Mouse (Mus musculus): Measurements from ENCODE around the gene Bcor. TPM values are rescaled to one million over a fixed set of nuclear protein-coding genes. Genes with fewer than 3 reads are reported as not detected.
A peak's percentile ranks its signal among the peaks of the same experiment; 100 is the strongest.

The Bcor gene
- polyA plus RNA-seq, 1 experiment from 2014 or later: 17.5 TPM

GRCm38 (mm10) chrX:12072721-12073120 is 87.4 kb downstream of the Bcor start:
- WGBS: 15% methylated on average over 6 of the region's 6 CpGs
- Histone ChIP-seq H3K4me1 (ENCODE audit: control insufficient read depth, insufficient read depth, low read length) (peaks cover 46% of the 10 kb centered on the region), H3K27ac (ENCODE audit: low read depth, low read length) (no peak overlapping the region), H3K9ac (ENCODE audit: low read length) (no peak overlapping the region), H3K9me3 (replicated peaks; ENCODE audit: control insufficient read depth, low read length) (no peaks in the 10 kb centered on the region), H3K4me3 (ENCODE audit: low read depth, low read length) (no peak overlapping the region), H3K27me3 (replicated peaks; ENCODE audit: control insufficient read depth, insufficient read depth, low read length) (0 out of 2 replicates have a peak, but pooled peaks cover 11% of the 10 kb centered on the region), H3K4me2 (ENCODE audit: low read length) (no peak overlapping the region), H3K36me3 (ENCODE audit: control insufficient read depth, insufficient read depth, low read length) (no peaks in the 10 kb centered on the region)
- ATAC-seq (no peak), DNase-seq (ENCODE audit: low spot score) (no peak)

- H3K4me1 ChIP-seq (ENCODE audit: control insufficient read depth, insufficient read depth, low read length): peaks cover 65% of the 10 kb centered on the region
- no peaks in the 10 kb centered on the region for H3K36me3 ChIP-seq (ENCODE audit: control insufficient read depth, insufficient read depth, low read length)
- DNase-seq (ENCODE audit: low spot score) (peak; percentile 85), ATAC-seq (peak; percentile 89)
- WGBS: 5% methylated on average over 26 of the region's 26 CpGs
- no peak overlapping the region for H3K4me3 ChIP-seq (ENCODE audit: low read depth, low read length)
- H3K9me3 ChIP-seq (replicated peaks; ENCODE audit: control insufficient read depth, low read length): no peaks in the 10 kb centered on the region
- peak overlapping the region; percentile 35 for H3K9ac ChIP-seq (ENCODE audit: low read length)
- H3K27me3 ChIP-seq (replicated peaks; ENCODE audit: control insufficient read depth, insufficient read depth, low read length): 0 out of 2 replicates have a peak, but pooled peaks cover 2% of the 10 kb centered on the region
- peak overlapping the region; percentile 40 for H3K4me2 ChIP-seq (ENCODE audit: low read length)
- H3K27ac ChIP-seq (ENCODE audit: low read depth, low read length): peak overlapping the region; percentile 80
Observed at GRCm38 (mm10) chrX:12068978-12069724, 91.0 kb downstream of the Bcor start.

DNA sequence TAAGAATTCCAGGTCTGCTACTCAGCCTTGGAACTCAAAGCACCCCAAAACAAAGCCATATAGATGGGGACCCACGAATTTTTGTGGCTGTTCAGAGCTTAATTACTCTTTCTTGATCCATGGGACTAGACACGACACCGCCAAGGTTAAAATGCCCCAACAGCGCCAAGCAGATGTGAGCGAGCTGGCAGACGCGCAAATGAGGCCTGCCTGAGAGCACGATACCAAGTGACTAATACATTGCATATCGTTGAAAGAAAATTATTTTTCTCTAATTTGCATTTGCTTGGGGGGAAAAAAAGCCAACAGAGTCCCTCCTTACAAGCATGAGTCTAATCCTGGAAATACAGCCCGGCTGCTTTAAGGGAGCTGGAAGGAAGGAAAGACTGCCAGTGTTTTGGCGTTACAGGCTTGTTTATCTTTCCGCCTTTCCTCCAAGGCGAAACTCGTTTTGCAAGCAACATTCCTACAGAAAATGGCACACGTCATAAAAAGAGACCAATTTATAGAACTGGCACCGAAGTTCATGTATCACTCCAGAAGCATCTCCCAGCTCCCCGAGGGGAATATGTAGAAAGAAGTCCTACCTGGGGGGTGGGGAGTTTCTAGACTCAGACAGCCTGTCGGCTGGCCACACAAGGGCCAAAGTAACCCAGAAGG is 92.2 kb downstream of the Bcor start:
- peaks cover 67% of the 10 kb centered on the region for H3K4me1 ChIP-seq (ENCODE audit: control insufficient read depth, insufficient read depth, low read length)
- H3K27ac ChIP-seq (ENCODE audit: low read depth, low read length): peak overlapping the region; percentile 80; the same call in 1 of the 2 replicates
- H3K4me3 ChIP-seq (ENCODE audit: low read depth, low read length): no peak overlapping the region
- H3K9ac ChIP-seq (ENCODE audit: low read length): peak overlapping the region; percentile 35; the same call in 1 of the 2 replicates
- no peaks in the 10 kb centered on the region for H3K36me3 ChIP-seq (ENCODE audit: control insufficient read depth, insufficient read depth, low read length)
- H3K27me3 ChIP-seq (replicated peaks; ENCODE audit: control insufficient read depth, insufficient read depth, low read length): 0 out of 2 replicates have a peak, but pooled peaks cover 2% of the 10 kb centered on the region
- DNase-seq (ENCODE audit: low spot score) (peak; percentile 61), ATAC-seq (no peak)
- H3K4me2 ChIP-seq (ENCODE audit: low read length): peak overlapping the region; percentile 40
- WGBS: 8% methylated on average over 18 of the region's 18 CpGs
- H3K9me3 ChIP-seq (replicated peaks; ENCODE audit: control insufficient read depth, low read length): no peaks in the 10 kb centered on the region

DNA sequence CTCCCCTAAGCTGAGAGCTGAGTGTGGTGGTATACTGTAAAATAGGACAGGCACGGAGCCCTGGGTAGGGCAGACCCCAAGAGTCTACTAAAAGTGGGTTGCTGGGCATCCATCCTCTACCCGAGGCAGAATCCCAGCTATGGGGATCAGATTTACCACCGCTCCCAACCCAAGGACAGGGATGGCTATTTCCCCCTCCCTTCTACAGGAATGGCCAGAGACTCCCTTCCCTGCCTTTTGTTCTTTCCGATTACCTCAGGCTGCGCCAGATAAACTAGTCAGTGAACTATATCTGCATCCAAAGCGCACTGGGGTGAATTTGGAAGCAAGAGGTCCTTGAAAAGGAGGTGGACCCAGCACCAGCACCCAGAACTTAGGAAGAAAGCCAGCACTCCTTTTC is 93.1 kb downstream of the Bcor start:
- Histone ChIP-seq H3K4me1 (ENCODE audit: control insufficient read depth, insufficient read depth, low read length) (peaks cover 68% of the 10 kb centered on the region), H3K9ac (ENCODE audit: low read length) (no peak overlapping the region)
- DNase-seq (ENCODE audit: low spot score): no peak

GRCm38 (mm10) chrX:12065782-12066181 is 94.4 kb downstream of the Bcor start:
- ATAC-seq (no peak), DNase-seq (ENCODE audit: low spot score) (no peak)
- Histone ChIP-seq H3K9ac (ENCODE audit: low read length) (no peak overlapping the region), H3K4me1 (ENCODE audit: control insufficient read depth, insufficient read depth, low read length) (peaks cover 64% of the 10 kb centered on the region), H3K4me3 (ENCODE audit: low read depth, low read length) (no peak overlapping the region), H3K36me3 (ENCODE audit: control insufficient read depth, insufficient read depth, low read length) (no peaks in the 10 kb centered on the region), H3K27ac (ENCODE audit: low read depth, low read length) (no peak overlapping the region), H3K4me2 (ENCODE audit: low read length) (no peak overlapping the region), H3K9me3 (replicated peaks; ENCODE audit: control insufficient read depth, low read length) (no peaks in the 10 kb centered on the region), H3K27me3 (replicated peaks; ENCODE audit: control insufficient read depth, insufficient read depth, low read length) (0 out of 2 replicates have a peak, but pooled peaks cover 2% of the 10 kb centered on the region)
- WGBS: 38% methylated on average over 9 of the region's 9 CpGs

More for the DNA sequence above, 93.1 kb downstream of the Bcor start:
- 0 out of 2 replicates have a peak, but pooled peaks cover 2% of the 10 kb centered on the region for H3K27me3 ChIP-seq (replicated peaks; ENCODE audit: control insufficient read depth, insufficient read depth, low read length)
- H3K36me3 ChIP-seq (ENCODE audit: control insufficient read depth, insufficient read depth, low read length): no peaks in the 10 kb centered on the region
- WGBS: 11% methylated on average over 6 of the region's 6 CpGs
- peak overlapping the region; percentile 24 for H3K4me2 ChIP-seq (ENCODE audit: low read length)
- H3K4me3 ChIP-seq (ENCODE audit: low read depth, low read length): no peak overlapping the region
- ATAC-seq: no peak
- no peaks in the 10 kb centered on the region for H3K9me3 ChIP-seq (replicated peaks; ENCODE audit: control insufficient read depth, low read length)
- H3K27ac ChIP-seq (ENCODE audit: low read depth, low read length): no peak overlapping the region

GRCm38 (mm10) chrX:12062932-12063260 is 97.3 kb downstream of the Bcor start:
- DNase-seq (ENCODE audit: low spot score): peak; percentile 30
- Histone ChIP-seq H3K4me1 (ENCODE audit: control insufficient read depth, insufficient read depth, low read length) (peaks cover 47% of the 10 kb centered on the region), H3K27me3 (replicated peaks; ENCODE audit: control insufficient read depth, insufficient read depth, low read length) (0 out of 2 replicates have a peak, but pooled peaks cover 2% of the 10 kb centered on the region), H3K9ac (ENCODE audit: low read length) (peak overlapping the region; percentile 2; the same call in 1 of the 2 replicates), H3K9me3 (replicated peaks; ENCODE audit: control insufficient read depth, low read length) (no peaks in the 10 kb centered on the region), H3K27ac (ENCODE audit: low read depth, low read length) (peak overlapping the region; percentile 61), H3K4me3 (ENCODE audit: low read depth, low read length) (no peak overlapping the region), H3K4me2 (ENCODE audit: low read length) (peak overlapping the region; percentile 26; the same call in 1 of the 2 replicates), H3K36me3 (ENCODE audit: control insufficient read depth, insufficient read depth, low read length) (peaks cover 8% of the 10 kb centered on the region)
- 14% methylated on average over 6 of the region's 6 CpGs for WGBS
- ATAC-seq: peak; percentile 16; the same call in 1 of the 2 replicates

DNA sequence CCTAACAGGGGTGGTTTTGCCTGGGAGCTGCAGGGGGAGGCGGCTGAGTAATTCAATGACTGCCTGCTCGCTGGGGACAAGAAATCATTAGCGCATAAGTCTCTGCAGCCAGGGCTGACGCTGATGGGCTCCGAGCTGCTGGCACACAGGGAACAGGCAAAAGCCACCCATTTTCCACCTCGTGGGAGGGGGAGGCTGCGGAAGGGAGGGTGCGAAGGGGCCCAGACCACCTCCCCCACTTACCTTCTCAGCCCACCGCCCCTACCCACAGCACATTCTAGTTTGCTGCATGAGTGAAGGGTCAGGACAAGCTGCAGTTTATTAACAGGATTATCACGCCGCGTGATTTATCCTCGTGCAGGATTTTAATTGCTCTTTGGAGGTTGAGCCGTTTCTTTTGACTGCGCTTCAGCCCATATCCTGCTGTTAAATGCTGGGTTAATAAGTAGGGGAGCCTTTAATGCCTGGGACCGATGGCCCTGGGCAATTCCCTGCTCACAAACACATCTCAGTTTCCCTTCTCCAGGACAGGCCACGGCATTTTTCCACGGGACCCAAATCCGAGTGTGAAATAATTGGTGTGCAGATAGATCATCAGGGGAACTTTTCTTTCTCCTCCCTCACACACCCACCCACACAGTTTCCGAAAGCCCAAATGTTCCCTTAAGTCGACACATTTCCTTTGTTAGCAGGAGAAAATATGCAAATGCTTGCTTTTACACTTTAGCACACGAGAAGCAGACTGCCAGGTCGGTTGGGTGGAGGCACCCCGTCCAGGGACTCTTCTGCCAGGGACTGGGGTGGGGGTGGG is 97.8 kb downstream of the Bcor start:
- Histone ChIP-seq H3K36me3 (ENCODE audit: control insufficient read depth, insufficient read depth, low read length) (peaks cover 14% of the 10 kb centered on the region), H3K9me3 (replicated peaks; ENCODE audit: control insufficient read depth, low read length) (no peaks in the 10 kb centered on the region), H3K9ac (ENCODE audit: low read length) (peak overlapping the region; percentile 37; the same call in 1 of the 2 replicates), H3K27me3 (replicated peaks; ENCODE audit: control insufficient read depth, insufficient read depth, low read length) (0 out of 2 replicates have a peak, but pooled peaks cover 2% of the 10 kb centered on the region), H3K4me2 (ENCODE audit: low read length) (peak overlapping the region; percentile 26), H3K4me1 (ENCODE audit: control insufficient read depth, insufficient read depth, low read length) (peaks cover 41% of the 10 kb centered on the region), H3K4me3 (ENCODE audit: low read depth, low read length) (no peak overlapping the region), H3K27ac (ENCODE audit: low read depth, low read length) (peak overlapping the region; percentile 61)
- 8% methylated on average over 24 of the region's 24 CpGs for WGBS
- peak; percentile 45 for ATAC-seq
- peak; percentile 58 for DNase-seq (ENCODE audit: low spot score)

DNA sequence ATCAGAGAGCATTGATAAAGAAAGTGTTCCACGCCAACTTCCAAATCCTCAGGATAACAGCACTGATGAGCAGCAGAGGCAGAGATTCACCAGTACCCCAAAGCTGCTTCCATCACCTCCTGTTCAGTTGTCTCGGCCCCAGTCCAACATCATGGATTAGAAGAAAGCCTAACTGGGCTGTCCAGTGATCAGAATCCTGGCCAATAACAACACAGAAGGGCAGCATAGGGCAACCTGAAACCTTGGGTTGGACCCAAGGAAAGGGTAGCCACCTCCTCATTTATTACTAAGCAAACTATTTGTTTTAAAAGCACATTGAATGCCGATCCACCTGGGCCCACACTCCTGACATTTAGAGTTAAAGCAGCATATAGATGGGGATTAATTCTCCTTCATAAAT is 99.3 kb downstream of the Bcor start:
- ATAC-seq: no peak
- Histone ChIP-seq H3K4me1 (ENCODE audit: control insufficient read depth, insufficient read depth, low read length) (peaks cover 28% of the 10 kb centered on the region), H3K27ac (ENCODE audit: low read depth, low read length) (no peak overlapping the region), H3K27me3 (replicated peaks; ENCODE audit: control insufficient read depth, insufficient read depth, low read length) (no peaks in the 10 kb centered on the region), H3K9me3 (replicated peaks; ENCODE audit: control insufficient read depth, low read length) (no peaks in the 10 kb centered on the region), H3K4me3 (ENCODE audit: low read depth, low read length) (no peak overlapping the region), H3K9ac (ENCODE audit: low read length) (no peak overlapping the region), H3K4me2 (ENCODE audit: low read length) (no peak overlapping the region), H3K36me3 (ENCODE audit: control insufficient read depth, insufficient read depth, low read length) (peaks cover 27% of the 10 kb centered on the region)
- 80% methylated on average over 3 of the region's 3 CpGs for WGBS
- DNase-seq (ENCODE audit: low spot score): no peak
